Mouse (Mus musculus): ENCODE results near the gene Zfp113.

- TF ChIP-seq CTCF (IDR thresholded peaks at IDR 0.05; ENCODE audit: low read depth, low read length) (no peak), POLR2A (IDR thresholded peaks at IDR 0.05; ENCODE audit: borderline replicate concordance, low read depth, low read length) (no peak)
These were observed 38.1 kb downstream of the Zfp113 start for GRCm38 (mm10) chr5:138117199-138118015.
